ENCODE assay signal across 14 mouse cellular contexts in the genomic region with DNA sequence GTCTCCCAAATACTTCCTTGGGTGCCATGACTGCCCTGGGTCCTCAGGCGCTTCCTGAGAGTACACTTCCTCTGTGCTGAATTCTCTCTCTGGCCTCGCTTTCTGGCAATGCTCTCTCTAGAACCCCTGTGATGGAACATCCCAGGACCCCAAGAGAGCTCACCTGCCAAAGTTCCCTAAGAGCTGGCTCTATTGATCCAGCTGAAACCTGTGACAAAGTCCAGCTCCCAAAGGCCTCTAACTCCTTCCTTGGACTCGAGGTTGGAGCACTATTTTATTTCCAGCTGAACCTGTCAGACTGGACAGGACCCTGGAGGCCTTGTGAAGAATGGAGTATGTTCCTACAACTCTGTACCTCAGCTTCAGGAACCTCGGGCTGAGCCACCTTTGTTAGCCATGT.
DNase-seq lines count a peak whose midpoint lies in the region; ATAC-seq lines count a peak whose summit lies in the region.
"Had no signal": no experiment of that assay in that cellular context is flagged by ENCODE, and none has a peak within 500 bp of the region (broad histone marks: within the 10 kb centered on the region; RNA-seq: fewer than 3 reads in every experiment).

No protein-coding gene starts in this region.

- WGBS in hindbrain, embryonic 15.5 days = 84% methylated on average over 4 of the region's 4 CpGs
- 86% methylated on average over 4 of the region's 4 CpGs for WGBS in hindbrain, embryonic 10.5 days

- no peak for ATAC-seq in hindbrain, embryonic 15.5 days (ENCODE audit: low FRiP score, low read depth)
- ATAC-seq: liver, embryonic 12.5 days had no signal

- H3K4me1 ChIP-seq in hindbrain, embryonic 15.5 days (replicated peaks) = peaks cover 9% of the 10 kb centered on the region
- peaks cover 15% of the 10 kb centered on the region for H3K4me1 ChIP-seq in hindbrain, embryonic 10.5 days (replicated peaks)
- H3K4me1 ChIP-seq: embryonic facial prominence, embryonic 12.5 days; kidney, embryonic 15.5 days; liver, embryonic 12.5 days had no signal

- H3K4me3 ChIP-seq in hindbrain, embryonic 15.5 days = no peak overlapping the region
- no peak overlapping the region for H3K4me3 ChIP-seq in hindbrain, embryonic 10.5 days
- H3K4me3 ChIP-seq: embryonic facial prominence, embryonic 12.5 days; gastrocnemius, adult 2 months; kidney, embryonic 15.5 days; liver, embryonic 12.5 days had no signal

- H3K27ac ChIP-seq in hindbrain, embryonic 15.5 days (replicated peaks) = peak overlapping the region; percentile 1; the same call in 1 of the 2 replicates
- no peak overlapping the region for H3K27ac ChIP-seq in hindbrain, embryonic 10.5 days
- H3K27ac ChIP-seq: embryonic facial prominence, embryonic 12.5 days; gastrocnemius, adult 2 months; kidney, embryonic 15.5 days; liver, embryonic 12.5 days had no signal

- H3K4me2 ChIP-seq in hindbrain, embryonic 15.5 days = no peak overlapping the region
- H3K4me2 ChIP-seq: embryonic facial prominence, embryonic 12.5 days; kidney, embryonic 15.5 days; liver, embryonic 12.5 days had no signal

- H3K9ac ChIP-seq in hindbrain, embryonic 15.5 days = no peak overlapping the region
- H3K9ac ChIP-seq: embryonic facial prominence, embryonic 12.5 days; kidney, embryonic 15.5 days; liver, embryonic 12.5 days had no signal

- no peaks in the 10 kb centered on the region for H3K9me3 ChIP-seq in hindbrain, embryonic 15.5 days
- no peaks in the 10 kb centered on the region for H3K9me3 ChIP-seq in hindbrain, embryonic 10.5 days
- H3K9me3 ChIP-seq: embryonic facial prominence, embryonic 12.5 days; kidney, embryonic 15.5 days; liver, embryonic 12.5 days had no signal

- no peak for DNase-seq in hindbrain, embryonic 10.5 days (ENCODE audit: low spot score)
- DNase-seq in testis, postnatal 10 days (ENCODE audit: low spot score) = peak; percentile 26
- DNase-seq in testis, postnatal 14 days (ENCODE audit: low spot score) = no peak
- peak; percentile 10 for DNase-seq in neural tube, embryonic 10.5 days (ENCODE audit: extremely low spot score, low spot score)
- DNase-seq in liver = no peak
- DNase-seq in cerebellum, postnatal 10 days = no peak
- DNase-seq: adrenal gland, postnatal 25 days; cerebellum, adult 2 months; gastrocnemius, adult 2 months; right cerebral cortex, postnatal 4 days had no signal

- no peaks in the 10 kb centered on the region for H3K27me3 ChIP-seq in hindbrain, embryonic 15.5 days
- peaks cover 84% of the 10 kb centered on the region for H3K27me3 ChIP-seq in hindbrain, embryonic 10.5 days (ENCODE audit: insufficient read depth, poor library complexity, severe bottlenecking)
- H3K27me3 ChIP-seq: embryonic facial prominence, embryonic 12.5 days; kidney, embryonic 15.5 days; liver, embryonic 12.5 days had no signal

- no peaks in the 10 kb centered on the region for H3K36me3 ChIP-seq in hindbrain, embryonic 15.5 days
- 0 out of 2 replicates have a peak, but pooled peaks cover 3% of the 10 kb centered on the region for H3K36me3 ChIP-seq in hindbrain, embryonic 10.5 days
- H3K36me3 ChIP-seq: embryonic facial prominence, embryonic 12.5 days had no signal

Comparison
In these comparisons a context has a peak if more than half of its experiments do, and no peak if none do; other contexts are left out.
1. DNase-seq: peak in testis, postnatal 10 days (single experiment) and neural tube, embryonic 10.5 days (single experiment); none in hindbrain, embryonic 10.5 days (single experiment), testis, postnatal 14 days (single experiment), liver (single experiment) and cerebellum, postnatal 10 days (0 of 2).